Mouse (Mus musculus) monocyte, adult 2 months (primary cell): ENCODE measurements around the gene Phf6.
"Not testable (repeated sequence)": the region's sequence is repeated elsewhere in the genome, so short reads cannot be mapped to it uniquely, and the experiment has no call there.

ENCODE experiments used
- DNase-seq, 2 experiments: peaks; one replicate each; pipeline ENCODE4 v3.0.0; 2022; ENCODE audit warnings: low spot score in 2 of 2, low read depth in 1 of 2

Gene Phf6

GRCm38 (mm10) chrX:52972680-52973079 is 60.6 kb downstream of the Phf6 start:
- no peak for DNase-seq

- no peak for DNase-seq
Measured at GRCm38 (mm10) chrX:52978576-52978975, 66.5 kb downstream of the Phf6 start.

GRCm38 (mm10) chrX:52981378-52981777 is 69.3 kb downstream of the Phf6 start:
- no peak for DNase-seq

- DNase-seq: peak; percentile 65 to 66
Measured at GRCm38 (mm10) chrX:52987905-52988783, 76.1 kb downstream of the Phf6 start, which contains the start of gene Hprt. Gene Hprt, plus strand, starts transcription at chrX:52988137.

- DNase-seq: not testable (repeated sequence)
Measured at GRCm38 (mm10) chrX:52994726-52995125, 82.7 kb downstream of the Phf6 start.

GRCm38 (mm10) chrX:53004887-53005286 is 92.8 kb downstream of the Phf6 start:
- DNase-seq: not testable (repeated sequence)

DNA sequence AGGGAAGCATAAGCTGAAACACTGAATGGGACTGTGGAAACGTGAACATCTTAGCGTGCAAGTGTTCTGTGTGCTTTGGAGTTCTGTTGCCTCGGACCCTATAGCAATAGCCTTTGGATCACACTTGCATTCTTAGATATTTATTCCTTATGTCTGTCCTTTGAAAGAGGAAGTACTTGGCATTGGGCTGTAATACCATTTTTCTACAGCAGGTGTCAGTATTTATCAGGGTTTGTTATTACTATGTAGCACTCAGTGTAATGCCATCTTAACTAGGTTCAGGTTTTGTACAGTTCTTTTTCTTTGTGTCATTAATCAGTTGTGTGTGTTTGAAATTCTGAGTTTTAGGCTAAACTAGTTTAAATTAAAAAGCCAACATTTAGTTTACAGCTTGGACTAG is 94.0 kb downstream of the Phf6 start:
- DNase-seq: no peak
